Mouse (Mus musculus): ENCODE data around the gene Pcolce2. TPM values are rescaled to one million over a fixed set of nuclear protein-coding genes. Genes with fewer than 3 reads are reported as not detected.
"Not testable (repeated sequence)": the region's sequence is repeated elsewhere in the genome, so short reads cannot be mapped to it uniquely, and the experiment has no call there.

The Pcolce2 gene
- polyA plus RNA-seq (2012; rRNA removed): 3.4 and 10.0 TPM in 2 replicates

DNA sequence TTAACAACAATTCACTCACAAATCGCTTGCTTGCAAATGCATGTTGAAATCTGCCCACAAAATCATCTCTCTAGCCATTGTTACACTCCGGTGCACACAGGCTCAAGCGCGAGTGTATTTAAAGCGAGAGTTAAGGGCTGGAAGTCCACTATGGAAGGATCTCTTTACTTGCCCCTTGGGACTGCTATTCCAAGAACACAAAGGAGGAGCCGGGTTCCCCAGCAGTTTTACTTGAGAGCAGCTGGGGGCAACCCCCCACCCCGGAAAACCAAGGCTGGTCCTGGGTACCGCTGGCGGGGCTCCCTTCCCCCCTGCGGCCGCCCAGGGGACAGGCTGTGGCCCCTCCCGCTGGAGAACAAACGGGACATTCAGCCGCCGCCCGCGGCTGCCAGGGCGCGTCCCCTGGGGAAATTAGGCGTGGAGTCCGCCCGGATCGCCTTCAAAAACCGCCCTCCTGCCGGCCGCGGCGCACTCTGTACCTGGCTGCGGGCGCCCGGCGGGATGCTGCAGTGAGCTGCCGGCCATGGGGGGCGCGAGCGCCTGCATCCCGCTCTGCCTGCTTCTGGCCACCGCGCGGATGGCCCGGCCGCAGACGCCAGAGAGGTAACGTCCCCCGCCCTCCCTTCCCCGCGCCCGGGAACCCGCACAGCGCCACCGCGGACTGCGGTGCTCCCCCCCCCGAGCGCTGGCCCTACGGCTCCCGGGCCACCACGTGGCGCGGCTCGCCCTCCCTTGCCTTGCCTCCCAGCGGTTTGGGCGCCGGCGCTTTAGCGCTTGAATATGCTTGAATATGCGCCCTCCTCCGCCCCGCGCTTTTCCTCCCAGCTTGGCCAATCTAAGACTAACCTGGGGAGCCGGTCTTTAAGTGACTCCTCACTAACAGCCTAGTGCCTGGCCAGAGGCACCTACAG is at the start of gene Pcolce2:
Gene Pcolce2 (plus strand): TSS at position 331 of the 911 bp plus-strand sequence.
- peak; percentile 25 for DNase-seq (ENCODE audit: low spot score)

DNA sequence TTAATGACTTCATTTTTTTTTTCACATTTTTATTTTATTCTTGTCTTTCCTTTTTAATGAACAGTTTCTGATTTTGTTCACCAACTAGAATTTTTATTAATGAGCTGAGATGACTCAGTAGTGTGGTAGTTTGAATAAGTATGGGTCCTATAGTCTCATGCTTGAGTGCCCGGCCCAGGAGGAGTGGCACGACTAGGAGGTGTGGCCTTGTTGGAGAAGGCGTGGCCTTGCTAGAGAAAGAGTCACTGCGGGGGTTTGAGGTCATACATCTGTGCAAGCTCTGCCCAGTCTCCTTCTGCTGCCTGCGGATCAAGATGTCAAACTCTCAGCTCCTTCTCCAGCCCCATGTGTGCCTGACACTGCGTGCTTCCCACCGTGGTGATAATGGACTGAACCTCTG is 49.3 kb upstream of the Pcolce2 start:
- DNase-seq (ENCODE audit: low spot score): no peak

DNA sequence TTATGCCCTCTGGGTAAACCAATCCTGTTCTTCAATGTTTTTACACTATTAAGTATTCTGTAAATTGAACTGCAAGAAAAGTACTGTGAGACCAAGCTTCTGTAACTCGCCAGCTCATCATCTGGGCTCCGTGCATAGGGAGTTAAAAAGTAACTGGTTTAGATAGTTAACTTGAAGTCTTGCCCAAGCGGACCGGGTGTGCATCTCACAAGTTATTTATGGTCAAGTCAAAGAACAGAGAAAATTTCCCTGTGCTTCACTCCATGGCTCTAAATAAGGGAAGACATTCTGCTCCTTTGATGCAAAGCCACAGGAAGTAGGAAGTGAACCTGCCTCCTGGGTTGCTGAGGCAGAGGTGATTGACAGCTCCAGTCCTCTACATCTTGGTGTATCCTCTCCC is 43.1 kb upstream of the Pcolce2 start:
- no peak for DNase-seq (ENCODE audit: low spot score)

DNA sequence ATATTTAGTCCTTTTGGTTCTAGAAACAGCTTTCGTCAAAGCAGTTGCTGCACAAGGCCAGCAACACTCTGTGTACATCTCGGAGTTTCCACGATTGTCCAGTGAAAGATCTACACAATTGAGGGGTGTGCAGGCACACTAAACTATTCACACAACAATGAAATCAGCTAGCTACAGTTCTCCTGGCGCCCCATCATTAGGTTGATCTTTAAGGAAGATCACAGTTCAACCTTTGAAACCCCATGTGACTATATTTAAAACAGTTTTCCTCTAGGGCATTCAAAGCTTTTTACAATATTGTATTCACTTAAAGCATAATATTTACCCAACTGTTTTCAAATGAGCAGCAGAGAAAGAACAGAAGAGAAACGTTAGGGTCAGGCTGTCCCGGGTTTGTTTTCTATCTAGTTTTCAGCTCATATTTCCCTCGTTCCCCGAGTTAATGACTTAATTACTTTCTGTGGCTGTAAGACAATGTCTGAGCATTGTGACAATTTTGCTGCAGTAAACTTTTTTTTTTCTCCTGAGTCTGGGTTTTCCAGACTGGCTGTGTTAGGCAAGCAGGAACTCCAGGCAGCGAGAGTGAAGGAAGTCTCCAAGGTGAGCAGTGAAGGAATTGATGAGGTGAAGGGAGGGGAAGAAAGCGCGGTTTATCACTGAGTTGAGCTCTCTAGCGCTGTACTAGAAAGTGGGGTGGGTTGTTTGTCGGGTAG is 39.8 kb upstream of the Pcolce2 start:
- DNase-seq (ENCODE audit: low spot score): no peak

DNA sequence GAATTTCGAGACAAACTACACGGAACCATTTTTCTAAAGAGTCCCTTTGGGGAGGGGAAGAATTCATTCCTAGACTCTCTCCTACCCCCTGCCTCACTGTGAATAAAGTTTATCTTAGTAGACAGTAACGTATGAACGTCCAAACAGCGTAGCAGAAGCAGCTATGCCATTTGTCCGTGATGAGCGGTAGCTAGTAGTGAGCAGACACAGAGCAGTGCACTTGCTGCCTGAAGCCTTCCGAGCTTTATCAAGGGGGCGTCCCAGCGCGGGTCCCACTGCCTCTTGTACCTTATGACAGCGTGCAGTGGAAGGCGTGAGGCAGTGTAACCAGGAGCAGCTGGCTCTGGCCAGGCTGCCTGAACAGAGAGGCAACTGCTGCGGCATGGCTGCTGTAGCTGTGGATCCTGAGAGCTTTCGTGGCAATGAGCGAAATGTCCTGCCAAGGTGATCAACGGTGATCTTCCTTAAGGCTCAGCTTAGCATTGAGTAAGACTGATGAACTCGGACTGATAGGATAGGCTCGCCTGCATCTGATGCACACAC is 39.2 kb upstream of the Pcolce2 start:
- DNase-seq (ENCODE audit: low spot score): no peak

DNA sequence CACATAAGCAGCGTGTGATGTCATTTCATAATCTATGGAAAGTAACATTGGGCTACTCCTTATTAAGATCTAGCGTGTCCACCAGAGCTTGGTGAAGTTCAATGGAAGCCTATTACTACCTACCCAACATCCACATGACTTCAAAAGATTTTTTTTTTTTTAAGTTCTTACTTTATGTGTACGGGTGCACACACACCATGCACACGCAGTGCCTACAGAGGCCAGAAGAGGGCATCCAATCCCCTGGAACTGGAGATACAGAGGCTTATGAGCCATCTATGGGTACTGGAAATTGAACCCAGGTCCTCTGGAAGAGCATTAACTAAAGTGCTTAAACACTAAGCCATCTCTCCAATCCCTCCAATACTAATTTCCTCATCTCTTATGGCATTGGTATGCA is 38.0 kb upstream of the Pcolce2 start:
- no peak for DNase-seq (ENCODE audit: low spot score)

DNA sequence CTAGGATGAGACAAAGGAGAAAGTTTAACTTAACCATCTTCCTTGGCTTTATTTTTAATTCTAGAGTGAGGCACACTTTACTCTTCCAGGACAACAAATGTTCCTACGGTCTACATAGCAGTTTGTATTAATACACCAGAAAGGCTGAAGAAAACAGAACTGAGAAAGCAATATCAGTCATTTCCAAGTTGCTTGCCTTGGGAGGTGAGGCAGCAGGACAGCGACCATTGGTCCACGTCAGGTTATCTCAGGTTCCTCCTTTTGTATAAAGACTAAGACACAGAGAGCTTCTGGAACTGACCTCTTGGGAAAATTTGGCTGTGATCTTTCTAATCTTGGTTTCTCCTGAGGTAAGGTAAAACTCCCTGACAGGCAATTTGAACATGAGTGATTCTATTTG is 34.6 kb upstream of the Pcolce2 start:
- no peak for DNase-seq (ENCODE audit: low spot score)

DNA sequence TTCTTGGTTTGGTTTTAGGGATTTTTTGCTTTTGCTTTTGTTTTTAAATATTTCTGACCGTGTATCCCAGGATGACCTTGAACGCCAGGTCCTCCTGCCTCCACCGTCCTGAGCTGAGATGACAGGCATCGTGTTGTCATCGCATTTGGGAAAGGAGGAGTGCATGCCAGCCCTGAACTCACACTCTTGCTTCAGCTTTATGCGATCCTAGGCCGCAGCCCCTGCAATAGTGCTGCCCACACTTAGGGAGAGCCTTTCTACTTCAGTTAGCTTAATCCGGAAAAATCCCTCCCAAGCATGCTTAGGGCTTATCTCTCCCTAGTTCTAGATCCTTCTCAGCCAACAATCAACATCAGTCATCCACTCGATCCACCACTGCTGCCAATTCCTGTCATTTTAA is 34.1 kb upstream of the Pcolce2 start:
- no peak for DNase-seq (ENCODE audit: low spot score)

DNA sequence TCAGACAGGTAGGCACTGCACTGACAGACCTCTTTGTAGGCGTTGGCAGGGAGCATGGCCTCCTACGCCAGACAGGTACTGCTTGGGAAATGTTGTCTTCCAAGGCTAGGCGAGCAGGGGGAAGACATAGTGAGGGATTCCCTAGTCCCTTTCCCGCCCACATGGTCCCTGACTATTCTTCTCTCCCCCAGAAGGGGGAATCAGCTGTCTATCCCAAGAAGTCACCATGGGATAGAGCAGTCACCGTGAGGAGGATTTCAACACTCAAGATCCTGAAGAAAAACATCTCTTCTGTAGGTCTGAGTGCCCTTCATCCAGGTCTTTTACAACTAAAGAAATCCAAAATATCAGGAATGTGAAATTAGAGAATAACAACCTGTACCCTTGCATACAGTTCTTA is 30.2 kb upstream of the Pcolce2 start:
- no peak for DNase-seq (ENCODE audit: low spot score)

DNA sequence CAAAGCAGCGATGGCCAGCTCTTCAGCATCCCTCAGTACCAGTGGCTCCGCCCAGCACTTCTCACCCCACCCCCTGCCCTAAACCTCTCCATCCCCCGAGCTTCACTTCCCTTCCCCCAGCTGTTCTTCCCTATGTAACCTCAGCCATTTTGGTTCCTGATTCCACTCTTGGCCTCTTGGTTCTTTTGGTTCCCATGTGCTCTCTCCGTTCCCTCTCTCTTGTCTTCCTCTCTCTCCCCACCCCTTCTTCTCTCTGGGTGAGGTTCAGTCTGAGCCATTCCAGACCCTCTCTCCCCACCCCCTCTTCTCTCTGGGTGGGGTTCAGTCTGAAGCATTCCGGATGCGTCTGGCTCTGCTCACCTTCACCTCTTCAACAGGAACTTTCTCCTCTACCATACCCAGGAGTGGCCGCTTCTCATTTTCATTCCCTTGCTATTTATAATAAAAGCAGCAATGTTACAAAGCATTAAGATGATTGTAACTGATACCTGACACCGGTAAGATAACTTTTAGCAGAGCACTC is 25.1 kb upstream of the Pcolce2 start:
- no peak for DNase-seq (ENCODE audit: low spot score)

DNA sequence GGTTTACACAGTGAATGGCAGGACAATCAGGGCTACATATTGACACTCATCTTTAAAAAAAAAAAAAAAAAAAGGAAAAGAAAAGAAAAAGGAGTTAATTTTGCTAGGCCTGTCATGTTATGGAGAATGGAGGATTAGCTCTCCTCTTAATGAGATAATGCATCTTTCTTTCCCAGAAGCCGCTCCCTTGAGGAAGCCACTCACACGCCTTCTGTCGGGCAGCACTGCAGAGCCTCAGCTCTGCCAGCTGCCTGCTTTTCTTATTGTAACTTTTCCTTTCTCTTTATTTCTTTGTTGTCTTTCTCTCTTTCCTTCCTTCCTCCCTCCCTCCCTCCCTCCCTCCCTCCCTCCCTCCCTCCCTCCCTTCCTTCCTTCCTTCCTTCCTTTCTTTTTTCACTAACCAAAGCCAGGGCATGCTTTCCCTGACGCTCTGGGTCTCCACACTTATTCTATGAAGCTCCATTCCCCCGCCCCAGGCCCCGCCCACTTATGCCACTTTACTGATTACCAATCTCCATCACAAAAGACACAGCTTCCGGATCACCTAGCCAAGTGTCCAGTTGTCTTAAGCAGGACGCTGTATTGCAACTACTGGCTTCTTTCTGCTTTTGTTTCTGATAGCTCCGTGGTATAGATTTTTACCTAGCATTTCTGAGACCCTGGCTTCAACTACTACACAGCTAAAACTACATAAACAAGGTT is 23.8 kb upstream of the Pcolce2 start:
- no peak for DNase-seq (ENCODE audit: low spot score)

DNA sequence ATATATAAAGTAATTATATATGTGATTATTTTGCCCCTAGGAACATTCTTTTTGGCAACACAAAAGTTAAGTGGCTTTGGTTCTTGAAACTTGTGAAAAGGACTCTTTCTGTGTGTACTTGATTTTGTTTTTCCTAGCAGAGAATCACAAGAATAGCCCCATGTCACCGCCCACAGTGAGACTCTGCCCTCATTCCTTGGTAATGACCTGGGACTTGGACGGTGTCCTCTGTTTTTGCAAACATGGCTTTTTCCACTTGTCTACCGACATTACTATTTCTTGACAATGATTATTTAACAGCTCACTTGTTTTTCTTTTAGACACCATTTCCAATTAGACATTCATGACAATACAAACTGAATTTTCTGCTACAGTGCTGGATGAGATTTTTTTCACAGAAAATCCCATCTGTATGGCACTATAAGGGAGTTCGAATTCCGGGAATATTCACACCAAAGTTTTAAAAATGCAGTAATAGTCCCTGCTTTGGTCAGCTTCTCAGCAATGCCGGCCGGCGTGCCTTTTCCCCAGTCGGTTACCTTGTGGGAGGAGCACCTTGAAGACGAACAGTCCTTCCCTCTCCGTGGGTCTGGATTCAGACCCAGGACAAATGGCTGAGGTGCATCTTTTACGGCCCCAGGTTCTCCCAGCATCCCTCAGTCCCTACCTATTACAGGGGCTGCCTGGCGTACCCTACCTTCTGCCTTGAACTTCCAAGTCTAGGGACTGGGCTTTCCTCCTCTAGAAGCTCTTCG is 22.4 kb upstream of the Pcolce2 start:
- DNase-seq (ENCODE audit: low spot score): no peak

DNA sequence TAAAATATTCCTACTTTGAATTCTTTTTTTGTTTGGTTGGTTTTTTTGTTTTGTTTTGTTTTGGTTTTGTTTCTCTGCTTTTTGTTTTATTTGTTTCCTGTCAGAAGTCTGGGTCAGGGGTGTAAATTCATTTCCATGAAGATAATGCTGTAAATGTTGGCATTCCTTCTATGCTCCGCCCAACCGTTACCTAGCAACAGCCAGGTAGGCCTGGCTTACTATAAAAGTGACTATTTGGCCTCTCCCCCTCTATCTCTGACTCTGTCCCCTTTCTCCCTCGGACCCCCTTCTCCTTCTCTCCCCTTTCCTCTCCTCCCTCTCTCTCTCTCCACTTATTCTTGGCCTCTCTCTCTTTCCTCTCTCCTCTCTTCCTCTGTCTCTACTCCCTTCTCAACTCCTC is 21.4 kb upstream of the Pcolce2 start:
- no peak for DNase-seq (ENCODE audit: low spot score)

DNA sequence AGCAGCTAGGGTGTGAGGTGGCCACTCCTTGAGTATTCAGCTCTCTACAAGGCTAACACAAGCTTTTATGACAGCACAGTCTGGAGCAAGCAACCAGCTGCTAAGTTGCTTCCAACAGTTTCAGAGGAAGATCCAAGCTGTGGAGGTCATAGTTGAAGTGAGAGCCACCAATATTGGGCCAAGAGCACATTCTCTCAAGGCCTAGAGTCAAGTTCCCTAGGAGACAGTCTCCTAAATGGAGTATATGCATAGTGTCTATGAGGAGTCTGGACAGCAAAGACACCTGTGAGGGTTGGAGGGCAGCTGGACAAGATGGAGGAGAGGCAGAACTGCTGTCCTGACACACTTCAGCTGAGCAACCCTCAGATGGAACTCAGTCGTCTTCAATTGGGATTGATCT is 18.8 kb upstream of the Pcolce2 start:
- no peak for DNase-seq (ENCODE audit: low spot score)

DNA sequence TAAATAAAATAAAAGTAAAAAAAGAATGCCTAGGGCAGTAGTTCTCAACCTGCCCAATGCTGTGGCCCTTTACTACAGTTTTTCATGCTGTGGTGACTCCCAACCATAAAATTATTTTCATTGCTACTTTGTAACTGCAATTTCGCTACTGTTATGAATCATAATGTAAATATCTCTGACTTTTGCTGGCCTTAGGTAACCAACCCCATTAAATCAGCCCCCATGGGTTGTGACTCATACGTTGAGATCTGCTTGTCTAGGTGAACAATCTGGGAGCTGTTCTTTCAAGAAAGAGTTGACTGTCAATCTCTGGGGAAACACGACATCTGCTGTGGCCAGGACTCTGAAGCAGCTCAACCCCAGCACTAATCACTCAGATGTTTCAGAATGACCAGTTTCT is 13.3 kb upstream of the Pcolce2 start:
- no peak for DNase-seq (ENCODE audit: low spot score)

DNA sequence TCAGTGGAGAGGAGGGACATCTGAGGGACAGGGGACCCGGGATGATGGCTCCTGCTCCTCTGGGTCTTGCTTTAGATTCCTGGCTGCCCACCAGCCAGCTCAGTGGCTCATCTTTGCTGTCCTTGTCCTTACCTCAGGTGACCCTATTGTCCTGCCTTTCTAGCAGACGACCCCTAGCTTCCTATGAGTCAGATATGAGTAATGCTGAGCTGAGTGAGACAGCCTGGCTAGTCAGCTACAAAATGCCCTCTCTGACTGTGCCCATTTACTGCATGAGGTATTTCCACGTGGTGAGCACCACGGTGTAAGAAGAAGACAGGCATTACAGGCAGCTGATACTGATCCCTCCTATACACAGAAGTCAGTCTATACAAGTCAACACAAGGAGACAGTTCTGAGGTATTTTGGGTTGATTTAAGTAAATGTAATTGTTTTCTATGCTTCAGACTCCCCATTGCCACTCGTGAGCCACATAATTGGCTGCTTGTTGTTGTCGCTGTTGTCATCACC is 8.9 kb upstream of the Pcolce2 start:
- no peak for DNase-seq (ENCODE audit: low spot score)

DNA sequence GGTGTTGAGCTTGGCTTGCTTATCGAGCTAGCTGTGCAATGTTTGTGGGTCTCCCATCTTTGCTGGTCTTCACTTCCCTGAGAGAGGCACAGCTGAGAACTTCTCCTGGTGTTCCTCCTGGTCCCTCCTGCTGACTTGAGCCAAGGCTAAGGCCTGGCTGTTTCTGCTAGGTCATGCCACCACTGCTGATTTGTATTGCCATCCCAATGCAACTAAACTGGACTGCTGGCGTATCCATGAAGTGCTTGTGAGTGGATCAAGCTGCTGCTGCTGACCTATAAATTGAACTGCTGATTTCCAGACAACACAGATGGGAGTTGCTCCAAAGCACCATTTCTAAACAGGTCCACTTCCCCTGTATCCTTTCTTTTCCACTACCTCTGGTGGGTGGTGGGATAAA is 7.8 kb upstream of the Pcolce2 start:
- DNase-seq (ENCODE audit: low spot score): not testable (repeated sequence)

DNA sequence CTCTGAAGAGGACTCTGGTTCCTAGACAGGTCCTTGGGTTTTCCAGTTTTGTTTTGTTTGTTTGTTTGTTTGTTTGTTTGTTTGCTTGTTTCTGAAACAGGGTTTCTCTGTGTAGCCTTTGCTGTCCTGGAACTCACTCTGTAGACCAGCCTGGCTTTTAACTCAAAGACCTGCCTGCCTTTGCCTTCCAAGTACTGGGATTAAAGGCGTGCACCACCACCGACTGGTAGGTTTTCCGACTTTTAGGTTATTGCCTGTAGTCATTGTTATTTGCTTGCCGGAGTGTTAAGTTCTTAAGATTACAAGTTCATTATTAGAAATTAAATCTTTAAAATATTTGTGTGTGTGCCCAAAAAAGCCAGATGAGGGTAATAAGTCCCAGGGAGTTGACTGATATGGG is 1.0 kb upstream of the Pcolce2 start:
- DNase-seq (ENCODE audit: low spot score): no peak

DNA sequence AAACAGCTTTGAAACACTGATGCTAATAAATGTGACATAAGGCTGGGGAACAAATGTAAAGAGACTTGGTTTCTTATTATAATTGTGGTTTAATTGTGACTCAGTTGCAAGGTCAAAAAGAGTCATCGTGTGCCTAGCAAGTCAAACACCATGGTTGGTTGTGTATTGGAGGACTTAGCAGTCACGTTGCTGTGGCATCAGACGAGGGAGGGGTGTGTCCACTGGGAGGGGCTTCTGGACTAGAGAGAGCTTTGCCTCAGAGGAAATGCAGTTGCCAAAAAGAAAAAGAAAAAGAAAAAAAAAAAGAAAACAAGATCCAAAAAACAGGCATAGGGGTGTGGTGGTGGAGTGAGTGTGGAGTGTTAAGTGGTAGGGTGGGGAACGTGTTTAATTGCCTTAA is 2.5 kb downstream of the Pcolce2 start:
- no peak for DNase-seq (ENCODE audit: low spot score)

DNA sequence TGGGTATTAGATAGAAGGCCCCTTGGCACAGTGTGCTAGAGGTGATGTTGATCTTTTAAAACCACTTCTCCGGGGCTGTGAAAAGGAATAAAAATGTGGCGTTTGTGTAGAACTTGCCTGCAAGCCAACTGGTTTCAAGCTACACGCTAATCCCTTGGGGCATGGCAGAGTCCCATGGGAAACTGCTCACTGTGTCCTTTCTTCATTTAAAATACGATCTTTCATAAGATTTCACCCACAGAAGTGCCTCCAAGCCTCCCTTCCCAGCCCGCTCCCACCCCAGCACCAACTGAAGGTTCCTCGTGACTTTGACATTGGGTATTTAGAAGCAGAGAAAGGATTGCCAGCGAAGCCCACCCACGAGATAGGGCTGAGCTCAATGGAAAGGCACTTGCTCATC is 8.5 kb downstream of the Pcolce2 start:
- DNase-seq (ENCODE audit: low spot score): no peak

DNA sequence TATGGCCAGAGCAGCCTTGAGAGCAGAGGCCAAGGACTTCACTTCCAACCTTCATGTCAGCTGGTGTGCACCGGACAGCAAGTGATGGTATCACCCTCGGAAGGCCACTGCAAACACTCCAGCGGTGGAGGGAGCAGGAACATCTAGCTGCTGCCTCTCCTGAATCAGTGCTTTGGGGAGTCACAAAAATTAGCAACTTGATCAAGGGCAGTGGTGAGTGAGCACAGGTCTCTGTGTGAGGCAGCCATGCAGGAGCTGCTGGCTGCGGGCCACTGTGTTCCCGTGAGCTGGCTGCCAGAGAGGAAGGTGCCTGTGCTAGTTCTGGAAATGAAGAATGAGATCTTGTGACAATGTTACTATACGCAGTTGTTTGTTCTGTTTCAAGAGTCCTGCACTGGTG is 16.0 kb downstream of the Pcolce2 start:
- DNase-seq (ENCODE audit: low spot score): no peak
